Mouse (Mus musculus) heart, postnatal 0 days (tissue): ENCODE measurements around the gene Gm49395. TPM values are rescaled to one million over a fixed set of nuclear protein-coding genes. Genes with fewer than 3 reads are reported as not detected.

ENCODE experiments used
- ATAC-seq: fragments of 200-750 bp; cut with Nextera tagmentation; 2 replicates; pipeline ENCODE4 v1.8.0; 2017; ENCODE audit warnings: low read depth, moderate number of reproducible peaks, moderate library complexity; ENCODE audit not compliant: insufficient read depth
- DNase-seq: peaks from one replicate; pipeline ENCODE4 v3.0.0-alpha.2; 2016; ENCODE audit warnings: low spot score
- H3K27ac ChIP-seq: fragments of 300-500 bp; sonication (generic); 2 replicates; pipeline ENCODE4 v1.5.1; 2014; ENCODE audit warnings: low read depth, mild to moderate bottlenecking
- H3K27me3 ChIP-seq: fragments of 300-500 bp; sonication (generic); 2 replicates; pipeline ENCODE4 v1.6.1; 2014; ENCODE audit warnings: low read length, mixed read lengths; ENCODE audit not compliant: control insufficient read depth, insufficient read depth
- H3K36me3 ChIP-seq: fragments of 300-500 bp; sonication (generic); replicated peaks from 2 replicates; pipeline ENCODE4 v1.6.1; 2014; ENCODE audit warnings: low read length, mixed read lengths; ENCODE audit not compliant: control insufficient read depth, insufficient read depth
- H3K4me1 ChIP-seq: fragments of 300-500 bp; sonication (generic); 2 replicates; pipeline ENCODE4 v1.6.1; 2014; ENCODE audit warnings: antibody characterized with exemption; ENCODE audit not compliant: control insufficient read depth, insufficient read depth
- H3K4me2 ChIP-seq: fragments of 300-500 bp; sonication (generic); 2 replicates; pipeline ENCODE4 v1.6.1; 2014; ENCODE audit warnings: low read depth, mild to moderate bottlenecking, low read length, moderate library complexity
- H3K4me3 ChIP-seq: fragments of 300-500 bp; sonication (generic); 2 replicates; pipeline ENCODE4 v1.5.1; 2014; ENCODE audit warnings: low read depth, low read length
- H3K9ac ChIP-seq: fragments of 300-500 bp; sonication (generic); replicated peaks from 2 replicates; pipeline ENCODE4 v1.6.1; 2014; ENCODE audit warnings: low read depth, low read length, mixed read lengths
- H3K9me3 ChIP-seq: fragments of 300-500 bp; sonication (generic); replicated peaks from 2 replicates; pipeline ENCODE4 v1.6.1; 2016; ENCODE audit warnings: low read length; ENCODE audit not compliant: control insufficient read depth
- CTCF ChIP-seq: IDR thresholded peaks from 2 replicates; pipeline ENCODE4 v1.5.1; 2016; ENCODE audit warnings: antibody characterized with exemption, control low read depth, low read depth
- EP300 ChIP-seq: IDR thresholded peaks from 2 replicates; pipeline ENCODE4 v1.6.1; 2016; ENCODE audit warnings: antibody characterized with exemption, low read depth
- WGBS: fragments of 180-500 bp; shearing (Covaris S2); extraction: QIAGEN DNeasy Blood & Tissue Kit; methylation state at CpG from one replicate; pipeline ENCODE4 v1.1.7; 2014; 5-methylcytosine and 5-hydroxymethylcytosine counted together
- polyA plus RNA-seq: library from polyadenylated mRNA; unstranded; fragments of >200 nt; fragmentation: Nextera tagmentation; extraction: Ambion mirVana; gene quantifications from 2 replicates; pipeline ENCODE4 v1.2.1, GENCODE M21; 2015
- total RNA-seq: library from RNA; depleted of rRNA; stranded (reverse); fragments of >200 nt; gene quantifications from 2 replicates; pipeline ENCODE4 v1.2.3, GENCODE M21; 2014; ENCODE audit warnings: low replicate concordance

The Gm49395 gene
- total and polyA plus RNA-seq, 2 experiments from 2014 or later, result 8.8 to 24.8 TPM

DNA sequence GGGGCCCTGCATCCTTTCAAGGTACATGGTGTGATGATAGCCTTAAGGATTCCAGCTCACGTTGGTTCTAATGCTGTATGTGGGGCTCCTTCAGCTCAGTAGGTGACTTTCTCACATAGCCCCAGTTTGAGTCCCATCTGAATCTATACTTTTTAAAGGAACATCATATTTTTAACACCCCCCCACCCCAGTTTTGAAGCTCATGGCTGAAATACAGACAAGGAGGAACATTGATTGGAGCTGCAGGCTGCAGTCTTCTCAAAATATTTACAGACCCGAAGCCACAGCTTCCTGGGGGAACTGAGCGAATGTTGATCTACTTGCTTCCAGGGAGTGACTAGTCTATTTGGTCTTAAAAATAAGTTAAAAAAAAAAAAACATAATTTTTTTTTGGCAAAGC lies 98.9 kb downstream of the Gm49395 start:
- Histone ChIP-seq H3K4me2 (no peak overlapping the region), H3K4me1 (peaks cover 36% of the 10 kb centered on the region), H3K9me3 (peaks cover 4% of the 10 kb centered on the region; the same call in 1 of the 2 replicates), H3K27me3 (no peaks in the 10 kb centered on the region), H3K36me3 (peaks cover 23% of the 10 kb centered on the region), H3K27ac (peak overlapping the region; percentile 60), H3K9ac (no peak overlapping the region), H3K4me3 (no peak overlapping the region)
- 64% methylated on average over 3 of the region's 3 CpGs for WGBS
- no peak for TF ChIP-seq EP300
- no peak for TF ChIP-seq CTCF
- ATAC-seq, result no peak
- no peak for DNase-seq

- Histone ChIP-seq H3K27ac (peak overlapping the region; percentile 60), H3K4me2 (no peak overlapping the region), H3K4me1 (peaks cover 36% of the 10 kb centered on the region), H3K27me3 (no peaks in the 10 kb centered on the region), H3K9me3 (peaks cover 4% of the 10 kb centered on the region; the same call in 1 of the 2 replicates), H3K9ac (no peak overlapping the region), H3K4me3 (no peak overlapping the region), H3K36me3 (peaks cover 24% of the 10 kb centered on the region)
- ATAC-seq (peak; percentile 75), DNase-seq (peak; percentile 44)
- TF ChIP-seq EP300, result 0 out of 2 replicates have a peak, but pooled peaks have one; percentile 47
- TF ChIP-seq CTCF, result no peak
- 39% methylated on average over 5 of the region's 5 CpGs for WGBS
Measured at GRCm38 (mm10) chr13:115002155-115002554, 99.6 kb downstream of the Gm49395 start.

- no peak overlapping the region for H3K9ac ChIP-seq
- H3K4me1 ChIP-seq, result peaks cover 22% of the 10 kb centered on the region
- no peak overlapping the region for H3K4me3 ChIP-seq
- TF ChIP-seq EP300 (no peak), CTCF (no peak)
- WGBS, result 78% methylated on average over 4 of the region's 4 CpGs
- H3K27ac ChIP-seq, result no peak overlapping the region
- peaks cover 42% of the 10 kb centered on the region for H3K36me3 ChIP-seq
- no peak overlapping the region for H3K4me2 ChIP-seq
- H3K9me3 ChIP-seq, result peaks cover 4% of the 10 kb centered on the region; the same call in 1 of the 2 replicates
- DNase-seq (no peak), ATAC-seq (no peak)
- H3K27me3 ChIP-seq, result no peaks in the 10 kb centered on the region
Measured at GRCm38 (mm10) chr13:114999582-114999981, 102.1 kb downstream of the Gm49395 start.

DNA sequence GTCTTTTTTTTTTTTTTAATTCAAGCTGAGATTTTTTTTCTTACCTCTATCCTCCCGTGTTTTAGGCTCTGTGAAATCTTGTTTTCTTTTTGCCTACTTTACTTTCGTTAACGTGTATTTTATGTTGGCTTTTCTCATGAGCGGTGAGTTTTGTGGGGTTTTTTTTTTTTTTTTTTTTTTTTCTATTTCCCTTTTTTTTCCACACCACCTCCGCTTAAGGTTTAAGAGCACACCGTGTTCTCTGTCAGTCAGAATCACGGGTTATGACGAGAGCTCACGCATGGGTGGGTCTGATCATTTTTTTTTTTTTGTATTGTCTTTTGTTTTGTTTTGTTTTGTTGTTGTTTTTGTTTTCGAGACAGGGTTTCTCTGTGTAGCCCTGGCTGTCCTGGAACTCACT lies 103.6 kb downstream of the Gm49395 start:
- no peak for ATAC-seq
- H3K9me3 ChIP-seq, result peaks cover 4% of the 10 kb centered on the region; the same call in 1 of the 2 replicates
- no peak overlapping the region for H3K4me2 ChIP-seq
- peaks cover 13% of the 10 kb centered on the region; the same call in 1 of the 2 replicates for H3K4me1 ChIP-seq
- H3K27me3 ChIP-seq, result no peaks in the 10 kb centered on the region
- no peak overlapping the region for H3K27ac ChIP-seq
- H3K9ac ChIP-seq, result no peak overlapping the region
- TF ChIP-seq CTCF (no peak), EP300 (no peak)
- no peak overlapping the region for H3K4me3 ChIP-seq
- H3K36me3 ChIP-seq, result peaks cover 53% of the 10 kb centered on the region
- WGBS, result 90% methylated on average over 10 of the region's 10 CpGs
- DNase-seq, result no peak

DNA sequence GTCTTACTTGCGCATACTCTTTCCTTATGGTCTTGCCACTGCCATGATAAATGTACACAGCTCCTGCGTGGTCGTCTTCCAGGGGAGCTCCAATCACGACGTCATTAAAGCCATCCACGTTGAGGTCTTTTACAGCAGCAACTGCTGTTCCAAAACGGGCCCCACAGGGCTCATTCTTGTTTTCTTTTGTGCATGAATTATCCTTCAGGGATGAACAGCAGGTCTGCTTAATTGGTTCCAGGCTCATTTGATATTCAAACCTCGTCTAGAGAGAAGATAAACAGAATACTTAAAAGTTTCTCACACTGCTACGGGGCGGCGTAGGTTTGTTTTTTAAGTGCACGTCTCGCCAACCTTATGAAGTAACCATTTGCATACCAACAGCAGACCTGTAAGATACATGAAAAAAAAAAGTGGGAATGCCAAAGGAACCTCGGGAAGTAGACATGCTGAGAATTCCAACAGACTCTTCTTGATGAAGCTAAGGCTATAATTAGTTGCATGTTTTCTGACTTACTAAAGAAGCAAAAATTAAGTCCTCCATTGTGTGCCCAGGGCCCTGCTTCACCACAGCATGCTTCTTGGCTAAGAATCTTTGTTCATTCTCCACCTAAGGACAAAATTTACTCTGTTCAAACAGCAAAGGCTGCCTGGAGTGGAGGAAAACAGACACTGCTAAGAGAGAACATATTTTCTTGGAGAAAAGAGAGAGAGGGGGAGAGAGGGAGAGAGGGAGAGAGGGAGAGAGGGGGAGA lies 109.3 kb downstream of the Gm49395 start:
- DNase-seq (no peak), ATAC-seq (no peak)
- H3K4me3 ChIP-seq, result no peak overlapping the region
- no peak for TF ChIP-seq EP300
- no peak for TF ChIP-seq CTCF
- H3K4me1 ChIP-seq, result 0 out of 2 replicates have a peak, but pooled peaks cover 4% of the 10 kb centered on the region
- no peaks in the 10 kb centered on the region for H3K27me3 ChIP-seq
- H3K9me3 ChIP-seq, result no peaks in the 10 kb centered on the region
- WGBS, result 68% methylated on average over 14 of the region's 14 CpGs
- peaks cover 64% of the 10 kb centered on the region for H3K36me3 ChIP-seq
- 0 out of 2 replicates have a peak overlapping the region, but pooled peaks have one; percentile 11 for H3K27ac ChIP-seq
- H3K4me2 ChIP-seq, result no peak overlapping the region
- H3K9ac ChIP-seq, result no peak overlapping the region
